Mouse (Mus musculus): ENCODE results near the gene Acap3.

Acap3 gene

DNA sequence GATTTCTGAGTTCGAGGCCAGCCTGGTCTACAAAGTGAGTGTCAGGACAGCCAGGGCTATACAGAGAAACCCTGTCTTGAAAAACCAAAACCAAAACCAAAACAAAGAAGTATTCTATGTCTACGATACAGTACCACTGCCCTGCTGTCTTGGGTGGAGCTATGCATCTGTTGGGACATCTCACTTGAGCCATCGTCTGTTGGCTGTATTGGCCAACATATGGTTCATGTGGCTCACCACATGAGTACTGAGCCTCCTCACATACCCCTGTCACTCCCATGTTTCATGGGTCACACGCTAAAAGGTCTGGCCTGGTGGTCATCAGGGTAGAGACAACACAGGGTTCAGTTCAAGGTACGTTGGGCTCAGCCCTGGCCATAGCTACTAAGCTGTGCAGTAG, 5.3 kb upstream of the Acap3 start:
- DNase-seq (ENCODE audit: low spot score in 2 of 2) = no peak

DNA sequence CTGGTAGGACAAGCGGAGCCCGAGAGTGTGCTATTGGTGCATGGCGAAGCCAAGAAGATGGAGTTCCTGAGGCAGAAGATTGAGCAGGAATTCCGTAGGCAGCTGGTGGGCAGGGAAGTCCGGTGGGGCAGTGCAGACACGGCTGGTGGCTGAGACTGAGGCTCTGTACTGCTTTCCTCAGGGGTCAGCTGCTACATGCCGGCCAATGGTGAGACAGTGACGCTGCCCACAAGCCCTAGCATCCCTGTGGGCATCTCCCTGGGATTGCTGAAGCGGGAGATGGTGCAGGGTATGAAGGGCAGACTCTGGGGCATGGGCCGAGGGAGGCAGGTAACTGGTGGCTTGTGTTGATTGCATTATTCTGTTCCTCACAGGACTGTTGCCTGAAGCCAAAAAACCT, 3.9 kb upstream of the Acap3 start:
- peak in 1 of 2 experiments; percentile 4 for DNase-seq (ENCODE audit: low spot score in 2 of 2)

DNA sequence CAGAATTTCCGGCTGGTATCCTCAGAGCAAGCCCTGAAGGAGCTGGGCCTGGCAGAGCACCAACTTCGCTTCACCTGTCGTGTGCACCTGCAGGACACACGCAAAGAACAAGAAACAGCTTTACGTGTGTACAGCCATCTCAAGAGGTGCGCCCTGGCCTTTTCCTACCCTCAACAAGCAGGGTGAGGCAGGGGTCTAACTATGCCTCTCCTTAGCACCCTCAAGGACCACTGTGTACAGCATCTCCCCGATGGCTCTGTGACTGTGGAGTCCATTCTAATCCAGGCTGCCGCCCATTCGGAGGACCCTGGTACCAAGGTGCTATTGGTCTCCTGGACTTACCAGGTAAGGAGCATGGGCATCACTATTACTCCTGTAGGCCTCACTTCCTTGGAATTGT, 3.4 kb upstream of the Acap3 start:
- DNase-seq (ENCODE audit: low spot score in 2 of 2) = peak; percentile 4

DNA sequence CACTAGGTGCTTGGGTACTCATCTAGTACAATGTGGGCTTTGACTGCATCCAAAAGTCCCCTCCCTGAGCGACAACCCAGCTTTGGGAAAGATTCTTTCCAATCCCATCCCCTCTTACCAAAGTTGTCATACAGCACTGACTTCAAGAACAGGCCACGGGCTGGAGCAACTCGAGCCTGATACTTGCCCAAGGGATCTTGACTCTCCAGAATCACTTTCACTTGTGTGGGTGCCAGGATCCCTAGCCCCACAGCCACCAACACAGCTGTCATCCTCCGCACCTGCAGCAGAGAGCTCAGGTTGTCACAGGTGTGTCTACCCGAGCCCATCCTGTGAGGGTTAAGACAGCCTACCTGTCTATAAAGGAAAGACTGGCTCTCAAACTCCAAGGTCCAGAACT, 2.3 kb upstream of the Acap3 start:
- peak; percentile 5 to 10 for DNase-seq (ENCODE audit: low spot score in 2 of 2)

DNA sequence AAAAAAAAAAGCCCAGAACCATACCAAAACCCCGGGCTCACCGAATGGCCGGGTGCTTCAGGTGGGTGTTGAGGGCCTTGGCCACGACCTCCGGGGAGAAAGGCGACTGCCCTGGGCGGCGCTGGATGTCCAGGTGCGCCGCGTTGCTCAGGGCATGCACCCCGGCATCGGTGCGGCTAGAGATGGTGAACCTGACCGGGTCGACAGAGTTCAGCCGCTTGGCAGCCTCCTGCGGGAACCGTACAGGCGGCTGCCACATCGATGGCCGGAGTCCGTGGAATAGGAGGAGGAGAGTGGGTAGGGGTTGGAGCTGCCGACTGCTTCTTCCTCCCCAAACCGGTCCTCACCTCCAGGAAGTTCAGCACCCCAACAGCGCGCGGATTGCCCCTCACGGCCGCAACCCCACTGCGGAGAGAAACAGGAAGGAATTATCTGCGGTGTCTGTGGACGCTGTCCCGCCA, 581 bp upstream of the Acap3 start:
- peak in 1 of 2 experiments; percentile 24 for DNase-seq (ENCODE audit: low spot score in 2 of 2)

DNA sequence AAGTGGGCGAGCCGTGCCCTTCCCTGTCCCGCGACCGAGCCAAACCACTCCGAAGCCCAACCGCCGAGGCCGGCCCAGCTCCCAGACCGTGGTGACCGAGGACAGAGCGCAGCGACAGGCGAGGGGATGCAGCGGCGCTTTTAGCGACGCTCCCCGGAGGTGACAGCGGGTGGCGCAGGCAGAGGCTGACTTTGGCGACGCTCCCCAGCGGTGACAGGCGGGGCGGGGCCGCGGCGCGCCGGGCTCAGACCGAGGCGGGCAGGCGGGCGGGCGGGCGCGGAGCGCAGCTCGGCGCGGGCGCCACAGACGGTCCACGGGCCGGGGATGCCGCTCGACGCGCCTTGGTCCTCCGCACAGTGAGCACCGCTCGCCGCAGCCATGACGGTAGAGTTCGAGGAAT, 395 bp downstream of the Acap3 start:
- peak in 1 of 2 experiments; percentile 78 for DNase-seq (ENCODE audit: low spot score in 2 of 2)

DNA sequence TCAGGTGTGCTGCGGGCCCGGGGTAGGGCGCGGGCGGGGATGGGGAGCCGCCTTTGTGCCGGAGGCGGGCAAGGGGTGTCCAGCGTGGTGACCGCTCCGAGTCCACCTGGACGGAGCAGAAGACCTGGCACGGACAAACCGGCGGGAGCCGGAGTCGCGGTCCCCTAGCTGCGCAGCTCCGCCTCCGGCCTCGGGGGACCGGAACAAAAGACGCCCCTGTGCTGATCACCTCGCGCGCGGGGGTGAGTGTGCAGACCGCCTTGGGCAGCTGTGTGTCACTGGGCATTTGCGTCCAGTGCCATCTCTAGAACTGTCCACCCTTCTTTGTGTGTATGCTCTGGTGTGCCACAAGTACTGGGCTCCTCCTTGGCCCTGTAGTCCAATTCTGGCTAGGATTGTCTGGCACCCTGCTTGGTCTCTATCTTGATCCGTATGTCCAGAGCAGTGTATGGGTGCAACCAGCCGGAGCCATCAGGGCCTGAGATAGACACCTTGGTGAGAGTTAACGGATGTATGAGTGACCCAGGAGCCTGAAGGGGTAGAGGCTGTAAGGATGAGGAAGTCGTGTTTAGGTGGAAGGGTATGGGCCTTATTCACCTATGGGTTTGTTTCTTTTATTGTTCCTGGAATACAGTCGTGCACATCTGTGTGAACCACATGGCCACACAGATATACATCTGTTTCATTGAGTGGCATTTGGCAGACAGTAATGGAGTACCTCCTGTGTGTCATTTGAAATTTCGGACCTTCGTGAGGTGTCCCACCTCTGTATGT, 1.0 kb downstream of the Acap3 start:
- peak; percentile 49 to 58 for DNase-seq (ENCODE audit: low spot score in 2 of 2)

DNA sequence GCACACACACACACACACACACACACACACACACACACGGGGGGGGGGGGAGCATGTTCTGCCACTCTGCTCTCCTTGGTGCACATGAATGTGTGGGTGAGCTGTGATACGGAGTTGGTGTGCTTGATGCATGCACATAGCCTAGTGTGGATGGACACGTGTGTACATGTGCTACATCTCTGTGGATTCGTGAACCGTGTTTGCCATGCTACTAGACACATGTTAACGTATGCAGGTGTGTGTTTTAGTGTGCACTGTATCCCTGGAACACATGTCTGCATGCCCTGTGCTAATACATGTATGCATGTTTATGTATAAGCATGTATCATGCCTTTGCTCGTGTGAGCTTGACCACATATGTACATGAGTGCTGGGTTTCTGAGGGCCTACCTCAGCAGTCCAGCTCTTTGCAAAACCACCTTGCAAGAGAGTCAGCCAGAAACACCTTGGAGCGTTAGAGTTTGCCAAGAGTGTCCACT, 1.6 kb downstream of the Acap3 start:
- DNase-seq (ENCODE audit: low spot score in 2 of 2) = peak; percentile 6 to 27

DNA sequence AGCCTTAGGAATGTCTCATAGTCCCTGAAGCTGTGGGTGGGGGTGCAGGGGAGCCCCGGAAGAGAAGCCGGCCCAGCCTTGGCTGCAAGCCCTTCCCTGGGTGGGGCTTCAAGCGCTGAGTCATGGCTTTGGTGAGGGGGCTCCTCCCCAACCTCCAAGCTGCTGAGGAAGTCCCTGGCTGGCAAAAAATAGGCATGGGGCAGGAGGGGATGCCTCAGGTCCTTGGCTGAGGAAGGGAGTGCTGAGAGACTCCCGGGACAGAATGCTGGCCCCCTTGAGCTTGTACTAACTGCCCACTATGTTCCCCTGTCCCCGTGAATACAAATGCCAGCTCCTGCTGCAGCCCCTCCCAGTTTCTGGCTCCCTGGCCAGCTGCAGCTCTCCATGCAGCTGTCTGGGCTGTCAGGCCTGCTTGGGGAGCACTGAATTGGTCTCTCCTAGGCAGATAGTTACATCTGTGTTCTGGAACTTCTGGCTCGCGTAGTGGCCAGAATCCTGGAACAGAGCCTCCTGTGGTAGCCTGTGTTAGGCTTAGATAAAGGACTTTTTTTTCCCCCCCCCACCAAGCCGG, 2.8 kb downstream of the Acap3 start:
- peak; percentile 70 to 71 for DNase-seq (ENCODE audit: low spot score in 2 of 2)

DNA sequence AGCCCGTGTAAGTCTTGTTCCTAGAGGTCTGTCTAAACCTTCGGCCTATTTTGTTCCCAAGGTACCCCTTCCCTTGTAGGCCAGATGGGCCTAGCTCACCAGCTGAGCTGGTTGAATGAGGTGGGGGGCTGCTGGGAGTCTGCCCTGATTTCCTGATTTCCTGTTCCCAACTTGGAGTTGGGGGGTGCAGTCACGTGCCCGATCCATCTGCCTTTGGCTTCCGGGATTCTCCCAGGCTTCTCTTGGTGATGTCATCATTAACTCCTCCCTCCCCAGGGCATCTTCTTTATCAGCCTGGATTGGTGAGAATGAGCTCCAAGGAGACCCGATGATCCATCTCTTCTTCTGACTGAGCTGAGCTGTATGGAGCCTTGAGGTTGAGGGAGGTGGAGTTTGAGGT, 3.6 kb downstream of the Acap3 start:
- DNase-seq (ENCODE audit: low spot score in 2 of 2) = peak; percentile 76 to 79

DNA sequence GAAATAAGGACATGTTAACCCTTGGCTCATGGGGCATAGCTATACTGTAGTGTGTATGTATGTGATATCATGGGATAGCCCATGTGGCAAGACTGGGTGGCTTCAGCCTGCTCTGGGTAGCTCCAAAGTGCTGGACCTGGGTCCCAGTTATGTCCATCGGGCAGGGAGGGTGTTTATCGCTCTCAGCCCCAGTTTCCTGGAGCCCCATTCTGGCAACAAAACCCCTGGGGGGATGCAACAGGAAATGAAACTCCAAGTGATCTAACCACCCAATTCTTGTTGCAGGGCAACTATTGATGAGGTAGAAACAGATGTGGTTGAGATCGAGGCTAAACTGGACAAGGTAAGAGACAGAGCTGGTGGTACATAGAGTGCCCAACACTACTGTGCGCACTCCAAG, 4.2 kb downstream of the Acap3 start:
- DNase-seq (ENCODE audit: low spot score in 2 of 2) = peak in 1 of 2 experiments; percentile 5

DNA sequence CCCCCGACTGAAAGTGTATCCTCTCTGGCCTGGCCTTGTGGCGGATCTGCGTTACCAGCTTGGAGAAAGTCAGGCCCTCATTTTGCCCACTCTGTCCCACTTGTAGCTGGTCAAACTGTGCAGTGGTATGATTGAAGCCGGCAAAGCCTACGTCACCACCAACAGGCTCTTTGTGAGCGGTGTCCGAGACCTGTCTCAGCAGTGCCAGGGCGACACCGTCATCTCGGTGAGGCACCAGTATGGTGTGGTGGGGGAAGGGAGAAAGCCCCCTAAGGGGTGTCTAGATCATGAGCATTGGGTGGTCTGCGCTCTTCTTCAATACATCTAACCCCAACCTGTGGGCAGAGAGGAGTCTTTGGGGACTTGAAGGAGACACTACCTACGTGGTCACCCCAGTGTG, 4.8 kb downstream of the Acap3 start:
- peak in 1 of 2 experiments; percentile 6 for DNase-seq (ENCODE audit: low spot score in 2 of 2)

DNA sequence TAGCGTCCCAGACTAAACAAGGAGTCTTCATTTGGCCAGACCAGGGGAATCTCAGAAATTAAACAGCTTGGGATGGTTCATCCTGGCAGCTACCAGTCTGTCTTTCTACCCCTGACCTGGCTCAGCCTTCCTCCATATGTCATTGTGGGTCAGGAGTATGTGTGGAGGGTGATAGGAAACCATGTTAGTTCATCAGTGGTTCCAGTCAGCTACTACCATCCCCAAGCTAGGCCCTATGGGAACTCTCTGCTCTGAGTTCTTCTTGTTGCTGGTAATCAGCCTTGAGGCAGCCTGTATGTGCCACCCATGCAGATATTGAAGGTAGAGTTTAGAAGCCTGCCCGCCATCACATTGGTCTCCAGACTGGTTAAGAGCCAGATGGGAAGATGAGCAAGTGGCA, 6.7 kb downstream of the Acap3 start:
- no peak for DNase-seq (ENCODE audit: low spot score in 2 of 2)

DNA sequence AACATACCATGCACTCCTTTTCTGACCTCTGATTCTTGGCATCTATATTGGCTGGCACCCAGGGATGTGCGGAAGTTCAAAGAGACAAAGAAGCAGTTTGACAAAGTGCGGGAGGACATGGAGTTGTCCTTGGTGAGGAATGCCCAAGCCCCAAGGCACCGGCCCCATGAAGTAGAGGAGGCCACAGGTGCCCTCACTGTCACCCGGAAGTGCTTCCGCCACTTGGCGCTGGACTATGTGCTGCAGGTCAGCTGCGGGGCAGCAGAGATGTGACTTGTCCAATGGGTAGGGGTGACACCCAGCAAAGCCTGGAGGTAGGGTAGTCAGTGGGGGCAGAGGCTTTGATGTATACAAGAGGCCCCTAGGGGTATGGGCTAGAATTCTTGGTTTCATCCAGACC, 7.7 kb downstream of the Acap3 start:
- peak in 1 of 2 experiments; percentile 4 for DNase-seq (ENCODE audit: low spot score in 2 of 2)

DNA sequence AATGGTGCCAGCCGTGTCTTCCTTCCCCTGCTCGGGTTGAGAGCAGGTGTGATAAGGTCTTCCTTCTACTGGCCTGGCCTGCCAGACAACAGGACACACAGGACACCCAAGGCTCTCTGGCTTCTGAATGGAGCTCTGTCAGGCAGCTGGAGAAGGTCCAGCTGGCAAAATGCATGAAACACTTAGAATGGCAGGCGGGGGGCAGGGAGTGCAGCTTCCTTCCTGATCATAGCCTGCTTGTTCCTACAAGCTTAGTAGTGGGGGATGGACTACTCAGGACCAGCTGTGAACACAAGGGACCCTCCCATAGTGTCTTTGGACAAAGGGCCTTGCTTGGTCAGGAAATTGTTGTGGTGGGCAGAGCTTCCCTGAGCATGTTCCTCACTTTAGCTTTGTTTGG, 9.6 kb downstream of the Acap3 start:
- DNase-seq (ENCODE audit: low spot score in 2 of 2) = peak; percentile 44 to 62

DNA sequence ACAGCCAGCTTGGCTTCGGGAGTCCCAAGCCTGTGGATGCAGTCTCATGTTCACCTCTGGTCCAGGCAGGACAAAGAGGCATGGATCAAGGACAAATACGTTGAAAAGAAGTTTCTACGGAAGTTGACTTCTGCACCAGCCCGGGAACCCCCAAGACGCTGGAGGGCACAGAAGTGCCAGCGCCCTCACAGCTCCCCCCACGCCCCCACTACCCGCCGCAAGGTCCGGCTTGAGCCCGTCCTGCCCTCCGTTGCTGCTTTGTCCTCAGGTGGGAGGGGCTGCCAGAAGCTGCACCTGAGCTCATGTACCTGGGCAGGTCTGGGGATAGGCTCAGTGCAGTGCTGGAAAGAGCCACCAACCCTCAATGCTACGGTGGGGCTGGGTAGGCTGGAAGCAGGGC, 11.6 kb downstream of the Acap3 start:
- DNase-seq (ENCODE audit: low spot score in 2 of 2) = peak; percentile 5 to 6

DNA sequence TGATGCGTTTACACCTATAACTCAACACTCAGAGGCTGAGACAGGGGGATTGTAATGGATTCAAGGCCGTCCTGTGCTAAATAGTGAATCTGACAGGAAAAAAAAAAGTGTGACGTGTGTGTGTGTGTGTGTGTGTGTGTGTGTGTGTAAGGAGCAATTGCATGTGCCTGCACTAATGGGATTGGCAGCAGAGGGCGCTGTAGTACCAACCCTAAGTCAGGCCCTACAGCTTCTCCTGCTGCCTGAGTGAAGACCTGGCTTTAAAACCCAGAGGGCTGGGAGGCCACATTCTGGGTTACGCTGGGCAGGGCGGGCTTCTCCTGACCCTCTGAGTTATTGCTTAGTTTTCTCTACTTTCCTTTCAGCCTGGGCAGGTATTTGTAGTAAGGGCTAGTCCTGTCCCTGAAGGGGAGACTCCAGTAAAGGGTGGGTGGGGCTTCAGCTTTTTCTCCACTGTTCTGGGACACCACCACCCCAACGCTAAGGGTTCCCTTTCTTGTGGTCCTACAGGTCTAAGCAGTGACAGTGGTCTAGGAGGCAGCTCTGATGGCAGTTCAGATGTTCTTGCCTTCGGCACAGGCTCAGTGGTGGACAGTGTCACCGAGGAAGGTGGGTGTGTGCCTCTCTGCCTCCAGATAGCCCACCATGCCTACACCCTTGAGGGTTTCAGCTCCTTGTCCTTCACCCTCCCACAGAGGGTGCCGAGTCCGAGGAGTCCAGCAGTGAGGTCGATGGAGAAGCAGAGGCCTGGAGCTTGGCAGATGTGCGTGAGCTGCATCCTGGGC, 12.9 kb downstream of the Acap3 start:
- peak; percentile 21 to 23 for DNase-seq (ENCODE audit: low spot score in 2 of 2)

DNA sequence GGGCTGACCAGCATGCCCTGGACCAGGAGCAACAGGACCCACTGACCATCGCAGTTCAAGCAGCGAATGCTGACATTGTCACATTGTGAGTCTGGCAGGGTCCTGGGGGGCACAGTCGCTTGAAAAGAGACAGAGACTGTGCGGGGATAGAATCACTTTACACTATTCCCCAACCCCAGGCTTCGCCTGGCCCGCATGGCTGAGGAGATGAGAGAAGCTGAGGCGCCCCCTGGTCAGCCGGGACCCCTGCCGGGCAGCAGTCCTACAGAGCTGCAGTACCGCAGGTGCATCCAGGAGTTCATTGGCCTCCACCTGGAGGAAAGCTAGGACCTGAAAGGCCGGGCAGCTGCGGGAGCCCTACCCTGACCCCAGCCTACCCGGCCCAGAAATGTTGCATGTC, 14.0 kb downstream of the Acap3 start:
- peak; percentile 6 to 7 for DNase-seq (ENCODE audit: low spot score in 2 of 2)

DNA sequence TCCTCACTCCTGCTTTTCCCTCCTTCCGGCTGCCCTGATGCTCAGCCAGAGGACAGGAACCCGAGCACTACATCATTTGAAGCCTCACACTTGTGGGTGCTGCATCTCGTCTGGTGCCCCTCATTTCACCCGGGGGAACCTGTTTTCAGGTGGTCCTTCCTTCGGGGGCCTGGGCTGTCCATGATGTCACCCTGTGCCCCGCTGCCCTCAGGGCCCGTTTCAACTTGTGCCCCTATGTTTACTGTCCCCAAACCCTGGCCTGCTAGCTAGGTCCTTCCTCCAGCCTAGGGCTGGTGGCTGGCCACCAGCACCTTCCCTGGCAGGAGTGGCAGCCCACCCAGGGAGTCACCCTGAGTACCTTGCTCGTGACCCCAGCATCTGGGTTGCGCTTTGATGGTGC, 14.5 kb downstream of the Acap3 start:
- DNase-seq (ENCODE audit: low spot score in 2 of 2) = peak; percentile 4 to 5

DNA sequence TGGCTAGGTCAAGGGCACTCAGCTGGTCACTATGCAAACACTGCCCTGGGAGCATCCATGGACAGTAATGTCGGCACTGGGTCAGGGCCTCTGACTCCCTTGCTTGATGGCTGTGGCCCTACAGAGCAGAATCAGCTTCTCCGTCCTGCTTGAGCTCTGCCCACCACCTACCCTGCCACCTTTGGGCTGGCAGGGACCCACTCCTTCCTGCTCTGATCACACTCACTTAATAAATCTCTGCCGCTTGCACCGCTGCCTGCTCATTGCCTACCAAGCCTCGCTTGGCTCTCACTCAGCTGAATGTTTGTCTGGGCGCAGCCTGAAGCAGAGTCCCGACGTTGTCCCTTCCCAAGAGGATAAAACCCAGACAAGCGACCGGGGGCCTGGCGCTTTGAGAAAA, 15.4 kb downstream of the Acap3 start:
- DNase-seq (ENCODE audit: low spot score in 2 of 2) = peak; percentile 5 to 8

DNA sequence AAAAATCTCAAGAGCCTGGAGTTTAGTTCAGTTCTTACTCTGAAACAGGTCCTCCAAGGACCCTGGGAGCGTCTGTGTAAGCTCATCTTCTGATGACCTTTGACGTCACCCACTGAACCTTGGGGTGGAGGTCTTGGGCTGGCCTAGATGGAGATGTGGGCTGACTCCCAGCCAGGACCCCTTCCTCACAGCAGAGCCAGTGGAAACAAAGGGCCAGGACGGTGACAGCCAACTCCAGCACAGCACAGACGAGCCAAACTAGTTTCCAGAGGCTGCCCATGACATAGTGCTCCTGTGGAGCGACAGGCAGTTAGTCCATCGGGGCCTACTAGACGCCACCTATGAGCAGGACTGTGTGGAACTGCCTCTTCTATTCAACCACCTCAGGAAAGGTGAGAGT, 16.7 kb downstream of the Acap3 start:
- peak; percentile 6 to 9 for DNase-seq (ENCODE audit: low spot score in 2 of 2)

DNA sequence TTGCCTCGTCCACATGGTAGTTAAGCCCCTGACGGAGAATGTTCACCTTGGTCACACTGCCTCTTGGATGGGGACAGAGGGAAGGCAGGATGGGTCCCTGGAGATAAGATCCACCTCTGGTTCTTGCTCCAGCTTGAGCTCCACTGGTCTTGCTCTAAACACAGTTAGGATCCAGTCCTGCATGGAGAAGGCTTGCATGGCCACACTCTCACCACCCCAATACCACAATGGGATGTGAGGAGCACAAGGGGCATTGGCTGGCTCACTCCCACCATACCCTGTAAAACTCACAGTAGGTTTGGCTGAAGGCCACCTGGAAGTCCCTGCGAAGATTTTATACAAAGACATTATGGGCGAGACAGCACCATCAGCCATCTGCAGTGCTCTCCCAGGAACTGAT, 17.1 kb downstream of the Acap3 start:
- peak in 1 of 2 experiments; percentile 5 for DNase-seq (ENCODE audit: low spot score in 2 of 2)

All from frontal cortex, postnatal 10 days (tissue).